Comparison of ENCODE assay signal across 17 mouse cellular contexts in the genomic region with DNA sequence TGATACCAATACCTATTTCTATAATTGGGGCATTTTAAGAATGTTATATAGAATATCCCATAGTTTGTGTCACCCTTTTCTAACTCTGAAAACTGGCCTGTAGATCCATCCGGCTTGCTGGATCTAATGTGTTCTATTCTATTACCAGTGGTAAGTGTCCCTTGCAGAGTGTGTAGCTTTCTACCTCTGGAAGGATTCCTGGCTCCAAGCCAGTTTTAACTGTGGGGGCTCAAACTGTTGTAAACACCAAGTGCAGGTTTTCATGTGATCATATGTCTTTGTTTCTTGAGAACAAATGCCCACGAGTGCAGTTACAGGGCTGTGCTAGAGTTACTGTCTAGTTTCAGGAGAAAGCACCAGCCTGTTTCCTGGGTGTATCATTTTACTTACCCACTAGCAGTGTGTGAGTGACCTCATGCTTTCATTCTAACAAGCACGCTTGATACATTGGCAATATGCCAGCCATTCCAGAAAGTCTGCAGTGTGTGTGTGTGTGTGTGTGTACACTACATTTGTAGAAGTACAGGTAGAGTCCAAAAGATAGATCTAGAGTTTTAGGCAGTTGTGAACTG.
DNase-seq lines count a peak whose midpoint lies in the region; ATAC-seq and TF ChIP-seq lines count a peak whose summit lies in the region.
"Had no signal": no experiment of that assay in that cellular context is flagged by ENCODE, and none has a peak within 500 bp of the region (broad histone marks: within the 10 kb centered on the region; RNA-seq: fewer than 3 reads in every experiment).

No protein-coding gene starts in this region.

- H3K4me3 ChIP-seq in embryonic facial prominence, embryonic 11.5 days (ENCODE audit: low read depth, low read length), result no peak overlapping the region
- no peak overlapping the region for H3K4me3 ChIP-seq in embryonic facial prominence, embryonic 10.5 days
- no peak overlapping the region for H3K4me3 ChIP-seq in hindbrain, postnatal 0 days (ENCODE audit: low read length)
- no peak overlapping the region for H3K4me3 ChIP-seq in hindbrain, embryonic 14.5 days (replicated peaks; ENCODE audit: low read length)
- H3K4me3 ChIP-seq in lung, embryonic 16.5 days (ENCODE audit: low read length), result no peak overlapping the region
- H3K4me3 ChIP-seq in embryonic facial prominence, embryonic 15.5 days (replicated peaks), result no peak overlapping the region
- H3K4me3 ChIP-seq: hindbrain, embryonic 10.5 days had no signal

- H3K27ac ChIP-seq in embryonic facial prominence, embryonic 11.5 days (replicated peaks; ENCODE audit: low read depth, low read length), result no peak overlapping the region
- H3K27ac ChIP-seq in embryonic facial prominence, embryonic 10.5 days (replicated peaks), result no peak overlapping the region
- H3K27ac ChIP-seq in hindbrain, postnatal 0 days, result no peak overlapping the region
- no peak overlapping the region for H3K27ac ChIP-seq in hindbrain, embryonic 14.5 days
- H3K27ac ChIP-seq in lung, embryonic 16.5 days (ENCODE audit: low read length), result no peak overlapping the region
- H3K27ac ChIP-seq in embryonic facial prominence, embryonic 15.5 days (replicated peaks), result no peak overlapping the region
- H3K27ac ChIP-seq: hindbrain, embryonic 10.5 days had no signal

- WGBS in embryonic facial prominence, embryonic 11.5 days, result 56% methylated on average over 3 of the region's 3 CpGs
- 74% methylated on average over 3 of the region's 3 CpGs for WGBS in embryonic facial prominence, embryonic 10.5 days
- 40% methylated on average over 3 of the region's 3 CpGs for WGBS in hindbrain, postnatal 0 days
- 56% methylated on average over 3 of the region's 3 CpGs for WGBS in hindbrain, embryonic 14.5 days
- 20% methylated on average over 3 of the region's 3 CpGs for WGBS in lung, embryonic 16.5 days
- 33% methylated on average over 3 of the region's 3 CpGs for WGBS in embryonic facial prominence, embryonic 15.5 days

- ATAC-seq in embryonic facial prominence, embryonic 11.5 days (replicated peaks; ENCODE audit: insufficient number of reproducible peaks, low FRiP score, low TSS enrichment, low read depth), result 0 out of 2 replicates have a peak, but pooled peaks have one; percentile 48
- ATAC-seq in hindbrain, postnatal 0 days, result no peak
- no peak for ATAC-seq in hindbrain, embryonic 14.5 days (ENCODE audit: low FRiP score)
- peak; percentile 56; the same call in 1 of the 2 replicates for ATAC-seq in lung, embryonic 16.5 days (ENCODE audit: low read depth)
- peak; percentile 83 for ATAC-seq in embryonic facial prominence, embryonic 15.5 days (ENCODE audit: insufficient number of reproducible peaks, low FRiP score, low TSS enrichment, low read depth)

- no peaks in the 10 kb centered on the region for H3K27me3 ChIP-seq in embryonic facial prominence, embryonic 11.5 days (ENCODE audit: control insufficient read depth, insufficient read depth, low read length)
- H3K27me3 ChIP-seq in embryonic facial prominence, embryonic 10.5 days (replicated peaks; ENCODE audit: low read depth, poor library complexity, severe bottlenecking), result no peaks in the 10 kb centered on the region
- H3K27me3 ChIP-seq in hindbrain, postnatal 0 days (ENCODE audit: insufficient read depth, low read length), result no peaks in the 10 kb centered on the region
- H3K27me3 ChIP-seq in hindbrain, embryonic 14.5 days (ENCODE audit: control insufficient read depth, insufficient read depth, low read length), result no peaks in the 10 kb centered on the region
- no peaks in the 10 kb centered on the region for H3K27me3 ChIP-seq in lung, embryonic 16.5 days (ENCODE audit: control insufficient read depth, insufficient read depth, low read depth, low read length)
- H3K27me3 ChIP-seq in embryonic facial prominence, embryonic 15.5 days, result no peaks in the 10 kb centered on the region
- H3K27me3 ChIP-seq: CH12.LX had no signal

- no peaks in the 10 kb centered on the region for H3K36me3 ChIP-seq in embryonic facial prominence, embryonic 11.5 days (replicated peaks; ENCODE audit: control insufficient read depth, insufficient read depth, low read depth, low read length)
- no peaks in the 10 kb centered on the region for H3K36me3 ChIP-seq in embryonic facial prominence, embryonic 10.5 days (replicated peaks)
- H3K36me3 ChIP-seq in hindbrain, postnatal 0 days (ENCODE audit: insufficient read depth, low read length), result no peaks in the 10 kb centered on the region
- no peaks in the 10 kb centered on the region for H3K36me3 ChIP-seq in hindbrain, embryonic 14.5 days (replicated peaks; ENCODE audit: control insufficient read depth, insufficient read depth)
- no peaks in the 10 kb centered on the region for H3K36me3 ChIP-seq in lung, embryonic 16.5 days (ENCODE audit: control insufficient read depth, insufficient read depth, low read length)
- H3K36me3 ChIP-seq in embryonic facial prominence, embryonic 15.5 days, result no peaks in the 10 kb centered on the region
- H3K36me3 ChIP-seq: hindbrain, embryonic 10.5 days had no signal

- no peaks in the 10 kb centered on the region for H3K4me1 ChIP-seq in embryonic facial prominence, embryonic 11.5 days (ENCODE audit: control insufficient read depth, insufficient read depth, low read length)
- H3K4me1 ChIP-seq in embryonic facial prominence, embryonic 10.5 days, result peaks cover 14% of the 10 kb centered on the region
- H3K4me1 ChIP-seq in hindbrain, postnatal 0 days (ENCODE audit: insufficient read depth, low read length), result peaks cover 3% of the 10 kb centered on the region; the same call in 1 of the 2 replicates
- 0 out of 2 replicates have a peak, but pooled peaks cover 3% of the 10 kb centered on the region for H3K4me1 ChIP-seq in hindbrain, embryonic 14.5 days (replicated peaks; ENCODE audit: control insufficient read depth, insufficient read depth, low read length)
- H3K4me1 ChIP-seq in lung, embryonic 16.5 days (replicated peaks; ENCODE audit: control insufficient read depth, insufficient read depth, low read length), result peaks cover 3% of the 10 kb centered on the region; the same call in 1 of the 2 replicates
- H3K4me1 ChIP-seq in embryonic facial prominence, embryonic 15.5 days, result peaks cover 8% of the 10 kb centered on the region; the same call in 1 of the 2 replicates

- no peak for TF ChIP-seq CTCF in hindbrain, postnatal 0 days (IDR thresholded peaks at IDR 0.05; ENCODE audit: low read depth)

- H3K9ac ChIP-seq in embryonic facial prominence, embryonic 11.5 days (replicated peaks; ENCODE audit: low read length), result no peak overlapping the region
- H3K9ac ChIP-seq in hindbrain, postnatal 0 days (replicated peaks; ENCODE audit: low read length), result no peak overlapping the region
- no peak overlapping the region for H3K9ac ChIP-seq in hindbrain, embryonic 14.5 days
- H3K9ac ChIP-seq in lung, embryonic 16.5 days (ENCODE audit: low read length), result no peak overlapping the region
- no peak overlapping the region for H3K9ac ChIP-seq in embryonic facial prominence, embryonic 15.5 days

- DNase-seq in embryonic facial prominence, embryonic 11.5 days (ENCODE audit: low spot score), result peak; percentile 47
- no peak for DNase-seq in embryonic facial prominence, embryonic 10.5 days (ENCODE audit: low spot score)
- DNase-seq in hindbrain, postnatal 0 days (ENCODE audit: low spot score), result peak; percentile 31
- DNase-seq in hindbrain, embryonic 14.5 days (ENCODE audit: low spot score), result no peak
- no peak for DNase-seq in lung, postnatal 25 days (ENCODE audit: low spot score)
- DNase-seq in layer of hippocampus, adult 9-10 months (ENCODE audit: low spot score), result no peak
- DNase-seq: adrenal gland, postnatal 14 days; cerebellum, adult 8-10 months; gastrocnemius, postnatal 14 days; layer of hippocampus, adult 9-11 months; midbrain, embryonic 14.5 days; thymus, postnatal 36 days had no signal

- no peak overlapping the region for H3K4me2 ChIP-seq in embryonic facial prominence, embryonic 11.5 days (ENCODE audit: low read depth, low read length)
- no peak overlapping the region for H3K4me2 ChIP-seq in hindbrain, postnatal 0 days (ENCODE audit: low read depth, low read length)
- no peak overlapping the region for H3K4me2 ChIP-seq in hindbrain, embryonic 14.5 days (replicated peaks)
- H3K4me2 ChIP-seq in lung, embryonic 16.5 days (ENCODE audit: low read depth, low read length), result no peak overlapping the region
- H3K4me2 ChIP-seq in embryonic facial prominence, embryonic 15.5 days (replicated peaks), result no peak overlapping the region
- H3K4me2 ChIP-seq: liver, embryonic 11.5 days had no signal

- H3K9me3 ChIP-seq in embryonic facial prominence, embryonic 11.5 days (replicated peaks; ENCODE audit: control insufficient read depth, low read length), result no peaks in the 10 kb centered on the region
- H3K9me3 ChIP-seq in embryonic facial prominence, embryonic 10.5 days, result no peaks in the 10 kb centered on the region
- H3K9me3 ChIP-seq in hindbrain, postnatal 0 days (ENCODE audit: low read length), result no peaks in the 10 kb centered on the region
- H3K9me3 ChIP-seq in hindbrain, embryonic 14.5 days (ENCODE audit: control insufficient read depth, low read length), result no peaks in the 10 kb centered on the region
- H3K9me3 ChIP-seq in lung, embryonic 16.5 days (ENCODE audit: control insufficient read depth, low read length), result peaks cover 3% of the 10 kb centered on the region; the same call in 1 of the 2 replicates
- H3K9me3 ChIP-seq in embryonic facial prominence, embryonic 15.5 days (replicated peaks), result no peaks in the 10 kb centered on the region
- H3K9me3 ChIP-seq: hindbrain, embryonic 10.5 days had no signal

Comparison
In these comparisons a context has a peak if more than half of its experiments do, and no peak if none do; other contexts are left out.
1. DNase-seq: peak in embryonic facial prominence, embryonic 11.5 days (single experiment) and hindbrain, postnatal 0 days (single experiment); none in embryonic facial prominence, embryonic 10.5 days (single experiment), hindbrain, embryonic 14.5 days (single experiment), lung, postnatal 25 days (single experiment) and layer of hippocampus, adult 9-10 months (single experiment).
2. ATAC-seq: peak in embryonic facial prominence, embryonic 11.5 days (single experiment), lung, embryonic 16.5 days (single experiment) and embryonic facial prominence, embryonic 15.5 days (single experiment); none in hindbrain, postnatal 0 days (single experiment) and hindbrain, embryonic 14.5 days (single experiment).